Mouse (Mus musculus) frontal cortex, adult (tissue): ENCODE data around the gene Btbd35f2.
"Not testable (repeated sequence)": the region's sequence is repeated elsewhere in the genome, so short reads cannot be mapped to it uniquely, and the experiment has no call there.

Source experiments
- ATAC-seq: cut with Nextera tagmentation; 2 replicates; pipeline ENCODE4 v1.9.2; 2017; ENCODE audit warnings: mild to moderate bottlenecking, moderate library complexity, mixed read lengths; ENCODE audit not compliant: low TSS enrichment

The Btbd35f2 gene

GRCm38 (mm10) chrX:32278094-32278493 lies at the start of gene Btbd35f2:
Gene Btbd35f2, plus strand, starts transcription at chrX:32278394.
- not testable (repeated sequence) for ATAC-seq
